Mouse (Mus musculus): ENCODE data around the gene Emc6. TPM values are rescaled to one million over a fixed set of nuclear protein-coding genes. Genes with fewer than 3 reads are reported as not detected.
A peak's percentile ranks its signal among the peaks of the same experiment; 100 is the strongest.

The Emc6 gene
- total and polyA plus RNA-seq, 2 experiments from 2014 or later: 132 to 178 TPM

GRCm38 (mm10) chr11:73168071-73168470, 8.8 kb downstream of the Emc6 start:
- Histone ChIP-seq H3K27me3 (ENCODE audit: control insufficient read depth, insufficient read depth, low read length) (no peaks in the 10 kb centered on the region), H3K4me1 (ENCODE audit: control insufficient read depth, insufficient read depth) (peaks cover 10% of the 10 kb centered on the region; the same call in 1 of the 2 replicates), H3K9me3 (replicated peaks; ENCODE audit: control insufficient read depth, low read length) (no peaks in the 10 kb centered on the region), H3K4me3 (ENCODE audit: low read depth, low read length) (no peak overlapping the region), H3K27ac (ENCODE audit: low read depth) (no peak overlapping the region), H3K9ac (replicated peaks; ENCODE audit: low read depth, low read length) (no peak overlapping the region), H3K4me2 (ENCODE audit: low read depth, low read length) (no peak overlapping the region), H3K36me3 (replicated peaks; ENCODE audit: control insufficient read depth, insufficient read depth, low read length) (no peaks in the 10 kb centered on the region)
- ATAC-seq (ENCODE audit: insufficient read depth, low read depth) (no peak), DNase-seq (ENCODE audit: low spot score) (no peak)
- no peak for TF ChIP-seq CTCF (IDR thresholded peaks at IDR 0.05; ENCODE audit: low read depth)
- no peak for TF ChIP-seq EP300 (IDR thresholded peaks at IDR 0.05; ENCODE audit: low read depth)
- WGBS: 73% methylated on average over 8 of the region's 8 CpGs

- H3K27ac ChIP-seq (ENCODE audit: low read depth): no peak overlapping the region
- H3K9ac ChIP-seq (replicated peaks; ENCODE audit: low read depth, low read length): no peak overlapping the region
- peaks cover 6% of the 10 kb centered on the region; the same call in 1 of the 2 replicates for H3K4me1 ChIP-seq (ENCODE audit: control insufficient read depth, insufficient read depth)
- DNase-seq (ENCODE audit: low spot score) (no peak), ATAC-seq (ENCODE audit: insufficient read depth, low read depth) (no peak)
- peaks cover 19% of the 10 kb centered on the region for H3K27me3 ChIP-seq (ENCODE audit: control insufficient read depth, insufficient read depth, low read length)
- TF ChIP-seq EP300 (IDR thresholded peaks at IDR 0.05; ENCODE audit: low read depth): no peak
- TF ChIP-seq CTCF (IDR thresholded peaks at IDR 0.05; ENCODE audit: low read depth): no peak
- WGBS: 66% methylated on average over 5 of the region's 5 CpGs
- H3K4me2 ChIP-seq (ENCODE audit: low read depth, low read length): no peak overlapping the region
- no peak overlapping the region for H3K4me3 ChIP-seq (ENCODE audit: low read depth, low read length)
- no peaks in the 10 kb centered on the region for H3K36me3 ChIP-seq (replicated peaks; ENCODE audit: control insufficient read depth, insufficient read depth, low read length)
- no peaks in the 10 kb centered on the region for H3K9me3 ChIP-seq (replicated peaks; ENCODE audit: control insufficient read depth, low read length)
Measured at GRCm38 (mm10) chr11:73162284-73162683, 14.6 kb downstream of the Emc6 start.

GRCm38 (mm10) chr11:73161616-73162015, 15.2 kb downstream of the Emc6 start:
- DNase-seq (ENCODE audit: low spot score): no peak
- Histone ChIP-seq H3K27me3 (ENCODE audit: control insufficient read depth, insufficient read depth, low read length) (peaks cover 19% of the 10 kb centered on the region), H3K4me3 (ENCODE audit: low read depth, low read length) (no peak overlapping the region), H3K4me1 (ENCODE audit: control insufficient read depth, insufficient read depth) (peaks cover 6% of the 10 kb centered on the region; the same call in 1 of the 2 replicates), H3K9me3 (replicated peaks; ENCODE audit: control insufficient read depth, low read length) (no peaks in the 10 kb centered on the region), H3K4me2 (ENCODE audit: low read depth, low read length) (no peak overlapping the region), H3K36me3 (replicated peaks; ENCODE audit: control insufficient read depth, insufficient read depth, low read length) (no peaks in the 10 kb centered on the region), H3K9ac (replicated peaks; ENCODE audit: low read depth, low read length) (no peak overlapping the region), H3K27ac (ENCODE audit: low read depth) (peak overlapping the region; percentile 79)
- no peak for ATAC-seq (ENCODE audit: insufficient read depth, low read depth)
- 76% methylated on average over 4 of the region's 4 CpGs for WGBS
- TF ChIP-seq CTCF (IDR thresholded peaks at IDR 0.05; ENCODE audit: low read depth) (no peak), EP300 (IDR thresholded peaks at IDR 0.05; ENCODE audit: low read depth) (no peak)

GRCm38 (mm10) chr11:73160811-73161200, 16.0 kb downstream of the Emc6 start:
- DNase-seq (ENCODE audit: low spot score) (peak; percentile 71), ATAC-seq (ENCODE audit: insufficient read depth, low read depth) (peak; percentile 91)
- peaks cover 6% of the 10 kb centered on the region; the same call in 1 of the 2 replicates for H3K4me1 ChIP-seq (ENCODE audit: control insufficient read depth, insufficient read depth)
- WGBS: 11% methylated on average over 6 of the region's 6 CpGs
- no peaks in the 10 kb centered on the region for H3K9me3 ChIP-seq (replicated peaks; ENCODE audit: control insufficient read depth, low read length)
- H3K36me3 ChIP-seq (replicated peaks; ENCODE audit: control insufficient read depth, insufficient read depth, low read length): no peaks in the 10 kb centered on the region
- H3K9ac ChIP-seq (replicated peaks; ENCODE audit: low read depth, low read length): peak overlapping the region; percentile 54
- H3K27me3 ChIP-seq (ENCODE audit: control insufficient read depth, insufficient read depth, low read length): peaks cover 19% of the 10 kb centered on the region
- H3K4me2 ChIP-seq (ENCODE audit: low read depth, low read length): peak overlapping the region; percentile 70
- peak overlapping the region; percentile 79 for H3K27ac ChIP-seq (ENCODE audit: low read depth)
- peak; percentile 39 for TF ChIP-seq CTCF (IDR thresholded peaks at IDR 0.05; ENCODE audit: low read depth)
- no peak for TF ChIP-seq EP300 (IDR thresholded peaks at IDR 0.05; ENCODE audit: low read depth)
- H3K4me3 ChIP-seq (ENCODE audit: low read depth, low read length): peak overlapping the region; percentile 49

- H3K27ac ChIP-seq (ENCODE audit: low read depth): peak within 1 kb of the TSS; percentile 79
- peak; percentile 75 for ATAC-seq (ENCODE audit: insufficient read depth, low read depth)
- H3K4me2 ChIP-seq (ENCODE audit: low read depth, low read length): peak within 1 kb of the TSS; percentile 70
- no peaks in the 10 kb centered on the region for H3K9me3 ChIP-seq (replicated peaks; ENCODE audit: control insufficient read depth, low read length)
- H3K4me1 ChIP-seq (ENCODE audit: control insufficient read depth, insufficient read depth): peaks cover 6% of the 10 kb centered on the region; the same call in 1 of the 2 replicates
- H3K27me3 ChIP-seq (ENCODE audit: control insufficient read depth, insufficient read depth, low read length): peaks cover 19% of the 10 kb centered on the region
- no peaks in the 10 kb centered on the region for H3K36me3 ChIP-seq (replicated peaks; ENCODE audit: control insufficient read depth, insufficient read depth, low read length)
- TF ChIP-seq CTCF (IDR thresholded peaks at IDR 0.05; ENCODE audit: low read depth): no peak
- 4% methylated on average over 49 of the region's 49 CpGs for WGBS
- peak; percentile 41 for DNase-seq (ENCODE audit: low spot score)
- peak within 1 kb of the TSS; percentile 54 for H3K9ac ChIP-seq (replicated peaks; ENCODE audit: low read depth, low read length)
- H3K4me3 ChIP-seq (ENCODE audit: low read depth, low read length): peak within 1 kb of the TSS; percentile 49
Measured at GRCm38 (mm10) chr11:73159957-73160810, 16.7 kb downstream of the Emc6 start, which contains the start of gene P2rx5. P2rx5 (plus strand) TSS chr11:73160421.

All from heart, postnatal 0 days (tissue).